Mouse (Mus musculus): Measurements from ENCODE around the gene Sh3d19.

Sh3d19 gene

DNA sequence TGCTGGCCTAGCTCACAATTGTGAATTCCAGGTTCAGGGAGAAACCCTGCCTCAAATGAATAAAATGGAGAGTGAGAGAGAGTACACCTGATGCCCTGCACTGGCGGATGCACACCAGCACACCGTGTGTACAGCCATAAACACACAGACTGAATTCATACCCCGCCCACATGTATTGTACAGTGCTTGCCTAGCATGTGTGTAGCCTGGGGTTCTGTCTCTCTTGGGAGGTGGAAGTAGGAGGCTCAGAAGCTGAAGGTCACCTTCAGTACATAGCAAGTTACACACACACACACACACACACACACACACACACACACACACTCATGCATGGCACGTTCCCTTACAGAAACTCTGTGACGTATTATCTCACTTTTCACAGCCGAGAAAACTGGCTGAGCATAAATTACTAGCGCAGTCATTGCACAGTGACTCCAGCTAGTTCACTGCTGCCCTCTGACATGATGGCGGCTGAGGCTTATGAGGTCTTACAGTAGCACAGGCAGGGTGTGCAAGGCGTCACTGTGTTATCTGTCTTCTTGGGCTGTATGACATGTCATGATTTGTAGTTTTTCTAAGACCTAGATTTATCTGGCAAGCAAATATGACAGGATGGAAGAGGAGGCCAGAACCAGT, 62.7 kb downstream of the Sh3d19 start:
- peak; percentile 73 for DNase-seq

DNA sequence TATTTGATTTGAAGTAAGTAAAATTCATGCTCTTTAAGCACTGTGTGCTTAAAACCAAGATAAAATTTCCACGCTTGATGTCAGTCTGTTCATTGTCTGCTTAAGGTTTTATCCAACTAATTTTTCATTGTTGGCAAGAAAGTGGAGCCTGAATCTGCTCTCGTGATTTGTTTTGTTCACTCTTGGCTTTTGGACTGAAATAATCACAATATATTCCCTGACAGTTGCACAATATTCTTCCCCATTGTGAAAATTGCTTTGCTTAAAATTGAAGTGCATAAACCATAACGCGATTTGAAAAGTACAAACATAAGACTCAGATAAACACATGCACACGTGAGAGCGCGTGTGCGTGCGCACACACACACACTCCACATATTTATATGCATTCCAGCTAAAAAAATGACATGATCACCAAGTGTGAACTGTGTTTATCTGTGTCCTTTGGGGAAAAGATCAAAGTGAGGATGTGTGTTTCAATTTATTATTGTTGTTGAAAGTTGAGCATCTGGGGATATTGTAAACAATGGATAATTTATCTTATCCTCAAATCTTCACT, 67.1 kb downstream of the Sh3d19 start:
- peak; percentile 35 for DNase-seq

DNA sequence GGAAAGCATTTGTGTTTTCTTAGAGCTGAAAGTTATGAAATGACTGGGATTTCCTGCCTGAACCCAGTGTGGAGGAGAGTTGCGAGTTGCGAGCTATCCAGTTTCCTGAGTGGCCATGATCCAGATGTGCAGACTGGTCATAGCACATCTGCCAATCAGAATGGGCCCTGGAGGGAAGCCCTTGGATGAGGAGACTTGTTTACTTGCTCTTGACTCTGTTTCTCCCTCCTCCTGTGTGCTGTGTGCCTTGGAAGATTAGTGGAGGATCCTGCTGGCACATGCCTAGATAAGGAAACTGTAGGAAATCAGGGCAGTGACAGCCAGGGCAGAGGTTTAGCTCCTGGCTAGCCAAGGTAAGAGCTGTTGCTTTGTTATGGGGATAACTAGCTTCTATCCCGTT, 67.7 kb downstream of the Sh3d19 start:
- DNase-seq = peak; percentile 98

DNA sequence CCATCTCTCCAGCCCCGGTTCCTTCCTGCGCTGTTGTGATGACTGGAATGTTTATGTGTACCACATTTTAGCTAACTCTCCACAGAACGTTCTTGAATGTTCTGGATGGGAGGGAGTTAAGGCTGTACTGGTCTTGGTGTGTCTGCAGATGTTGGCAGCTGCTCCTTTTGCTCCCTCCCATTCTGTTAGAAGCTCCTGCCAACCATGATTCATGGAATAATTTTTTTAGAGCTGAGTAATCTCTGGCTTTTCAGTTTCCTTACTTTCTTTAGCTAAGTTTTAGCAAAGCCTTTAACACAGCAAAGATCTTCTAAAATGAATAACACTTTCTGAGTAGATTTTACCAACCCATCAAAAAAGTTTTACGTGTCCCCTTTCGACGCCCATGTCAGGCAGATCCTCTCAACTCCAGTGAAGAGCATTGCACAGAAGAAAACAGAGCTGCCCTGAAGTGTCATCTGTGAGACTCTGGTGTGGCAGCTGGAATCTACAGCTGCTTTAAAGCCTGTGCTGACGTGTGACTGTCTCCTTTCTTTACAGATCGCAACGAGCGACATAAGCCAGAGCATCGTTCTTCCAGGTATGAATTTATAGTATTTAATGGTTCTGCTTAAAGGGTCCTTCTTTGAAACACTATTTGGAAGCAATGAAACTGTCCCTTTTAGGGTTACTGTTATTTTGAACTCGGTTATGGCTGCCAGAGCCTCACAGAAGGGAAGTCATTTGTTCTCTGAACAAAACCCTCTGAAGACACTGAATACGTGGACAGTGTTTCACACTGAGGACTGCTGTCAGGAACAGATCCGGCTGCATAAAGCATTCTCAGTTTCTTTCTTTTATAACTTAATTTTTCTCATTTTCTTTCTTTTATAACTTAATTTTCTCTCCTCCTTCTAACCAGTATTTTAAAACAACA, 69.6 kb downstream of the Sh3d19 start:
- peak; percentile 93 for DNase-seq

DNA sequence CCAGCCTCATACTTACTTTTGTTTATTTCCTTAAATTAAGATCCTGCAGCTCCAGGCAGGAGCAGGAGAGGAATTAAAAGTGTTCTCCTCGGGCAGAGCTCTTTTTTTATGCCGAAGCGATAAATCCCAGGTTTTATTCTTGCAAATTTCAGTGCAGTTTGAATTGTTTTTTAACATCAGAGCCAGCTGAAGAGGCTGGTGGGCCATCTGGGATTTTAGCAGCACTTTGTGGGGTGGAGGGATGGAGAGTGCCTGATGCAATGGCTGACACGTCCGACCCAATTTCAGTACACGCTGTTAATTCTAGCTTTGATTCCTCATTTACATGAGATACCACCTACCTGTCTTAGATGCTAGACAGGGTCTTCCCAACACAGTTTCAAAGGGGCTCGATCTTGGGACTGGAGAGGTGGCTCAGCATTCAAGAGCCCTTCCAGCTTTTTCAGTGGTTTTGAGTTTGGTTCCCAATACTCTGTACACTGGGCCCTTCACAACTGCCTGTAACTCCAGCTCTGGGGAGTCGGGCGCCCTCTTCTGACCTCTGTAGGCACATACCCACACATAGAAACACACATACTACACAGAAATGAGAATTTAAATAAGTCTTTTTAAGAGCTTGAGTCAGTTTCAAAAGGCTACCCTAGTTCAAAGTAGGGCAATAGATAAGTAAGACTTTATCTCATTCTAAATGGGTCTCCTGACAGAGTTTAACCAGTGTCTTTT, 76.9 kb downstream of the Sh3d19 start:
- no peak for DNase-seq

DNA sequence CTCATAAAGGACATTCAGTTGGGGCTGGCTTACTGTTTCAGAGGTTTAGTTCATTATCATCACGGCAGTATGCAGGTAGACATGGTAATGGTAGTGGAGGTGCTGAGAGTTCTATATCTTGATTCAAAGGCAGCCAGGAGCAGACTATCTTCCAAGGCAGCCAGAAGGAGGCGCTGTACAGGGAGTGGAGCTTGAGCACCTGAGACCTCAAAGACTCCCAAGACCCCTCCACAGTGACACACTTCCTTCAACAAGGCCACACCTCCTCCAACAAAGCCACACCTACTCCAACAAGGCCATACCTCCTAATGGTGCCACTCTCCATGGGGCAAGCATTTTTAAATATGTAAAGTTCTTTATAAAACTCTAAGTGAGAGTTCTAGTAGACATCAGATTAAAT, 78.1 kb downstream of the Sh3d19 start:
- peak; percentile 31 for DNase-seq

GRCm38 (mm10) chr3:86056678-86057077, 85.8 kb downstream of the Sh3d19 start:
- peak; percentile 97 for DNase-seq

DNA sequence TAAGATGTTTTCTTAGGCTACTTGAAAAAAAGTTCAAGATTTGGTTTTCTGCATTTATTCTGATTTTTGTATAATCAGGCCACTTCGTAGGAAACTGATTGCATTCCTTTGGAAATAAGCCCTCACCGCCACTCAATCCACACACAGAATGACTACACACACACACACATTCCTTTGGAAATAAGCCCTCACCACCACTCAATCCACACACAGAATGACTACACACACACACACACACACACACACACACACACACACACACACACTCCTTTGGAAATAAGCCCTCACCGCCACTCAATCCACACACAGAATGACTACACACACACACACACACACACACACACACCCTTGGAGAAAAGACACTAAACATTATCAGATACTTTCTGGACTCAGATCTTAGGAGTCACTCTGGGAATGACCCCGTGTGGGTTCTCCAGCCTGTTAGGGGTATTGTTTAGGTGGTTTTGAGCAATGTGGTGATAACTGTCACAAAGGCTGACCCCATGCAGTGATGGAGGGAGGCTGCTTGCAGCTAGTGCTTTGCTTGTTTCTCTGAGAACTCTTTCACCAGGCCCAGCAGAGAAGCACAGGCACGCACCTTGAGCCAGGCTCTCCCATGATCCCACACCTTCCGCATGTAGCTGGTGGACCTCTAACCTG, 86.7 kb downstream of the Sh3d19 start:
- DNase-seq = peak; percentile 82

- peak; percentile 89 for DNase-seq
These were observed 98.8 kb downstream of the Sh3d19 start for GRCm38 (mm10) chr3:86069646-86070250.

DNA sequence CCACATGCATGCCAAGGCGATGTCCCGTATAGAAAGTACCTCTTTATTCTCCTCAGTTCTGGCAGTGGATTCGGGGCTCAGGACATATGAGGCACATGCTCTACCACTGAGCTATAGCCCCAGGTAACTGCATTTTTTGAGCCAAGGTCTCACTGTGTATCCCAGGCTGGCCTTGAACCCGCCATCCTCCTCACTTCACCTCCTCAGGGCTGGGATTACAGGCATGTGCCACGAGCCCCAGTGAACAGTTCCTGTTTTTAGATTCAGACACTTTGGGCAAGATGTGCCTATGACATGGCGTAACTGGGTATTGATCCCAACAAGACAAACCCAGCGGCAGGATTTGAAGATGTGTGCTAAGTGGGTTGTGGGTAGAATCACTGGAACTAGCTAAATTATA, 99.9 kb downstream of the Sh3d19 start:
- peak; percentile 86 for DNase-seq

DNA sequence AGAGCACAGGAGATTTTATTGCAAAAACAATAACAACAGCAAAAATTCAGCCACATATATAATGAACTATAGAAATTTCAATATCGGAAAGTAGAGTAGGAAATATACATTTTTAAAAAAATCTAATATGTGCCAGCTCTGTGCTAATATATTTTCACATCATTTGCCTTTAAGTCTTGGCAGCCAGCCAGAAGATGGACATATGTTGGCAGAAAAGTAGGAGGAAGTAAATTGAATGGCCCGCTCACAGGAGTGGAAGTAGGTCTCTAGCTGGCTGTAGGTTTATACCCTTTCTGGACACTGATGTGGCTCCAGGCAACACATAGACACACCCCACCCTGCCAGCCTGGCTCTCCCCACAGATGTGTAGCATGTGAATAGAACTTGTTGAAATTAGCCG, 101.2 kb downstream of the Sh3d19 start:
- DNase-seq = no peak

GRCm38 (mm10) chr3:86072889-86073288, 102.0 kb downstream of the Sh3d19 start:
- DNase-seq = peak; percentile 59

GRCm38 (mm10) chr3:86075593-86075992, 104.7 kb downstream of the Sh3d19 start:
- DNase-seq = peak; percentile 51

- DNase-seq = peak; percentile 45
These were observed 105.8 kb downstream of the Sh3d19 start for GRCm38 (mm10) chr3:86076511-86077283.

DNA sequence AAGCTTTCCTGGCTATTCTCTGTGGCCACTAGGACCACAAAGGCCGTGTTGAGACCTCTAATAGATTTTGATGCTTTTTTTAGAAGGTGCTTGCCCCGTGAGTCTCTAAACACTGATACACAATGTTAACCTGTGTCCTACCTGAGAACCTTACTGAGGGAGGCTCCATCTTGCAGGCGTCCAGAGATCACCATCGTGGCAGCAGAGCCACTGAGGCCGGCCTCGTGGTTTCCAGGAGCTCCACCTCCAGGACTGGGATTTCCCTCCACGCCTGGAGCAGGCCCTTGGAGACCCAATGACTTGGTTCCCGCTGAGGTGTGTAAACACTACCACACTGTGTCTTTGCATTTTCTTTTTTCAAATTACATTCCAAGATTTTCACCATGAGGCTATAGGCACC, 112.1 kb downstream of the Sh3d19 start:
- peak; percentile 64 for DNase-seq

- DNase-seq = peak; percentile 77
These were observed 114.1 kb downstream of the Sh3d19 start for GRCm38 (mm10) chr3:86085001-86085400.

- peak; percentile 52 for DNase-seq
These were observed 117.0 kb downstream of the Sh3d19 start for GRCm38 (mm10) chr3:86087872-86088271.

DNA sequence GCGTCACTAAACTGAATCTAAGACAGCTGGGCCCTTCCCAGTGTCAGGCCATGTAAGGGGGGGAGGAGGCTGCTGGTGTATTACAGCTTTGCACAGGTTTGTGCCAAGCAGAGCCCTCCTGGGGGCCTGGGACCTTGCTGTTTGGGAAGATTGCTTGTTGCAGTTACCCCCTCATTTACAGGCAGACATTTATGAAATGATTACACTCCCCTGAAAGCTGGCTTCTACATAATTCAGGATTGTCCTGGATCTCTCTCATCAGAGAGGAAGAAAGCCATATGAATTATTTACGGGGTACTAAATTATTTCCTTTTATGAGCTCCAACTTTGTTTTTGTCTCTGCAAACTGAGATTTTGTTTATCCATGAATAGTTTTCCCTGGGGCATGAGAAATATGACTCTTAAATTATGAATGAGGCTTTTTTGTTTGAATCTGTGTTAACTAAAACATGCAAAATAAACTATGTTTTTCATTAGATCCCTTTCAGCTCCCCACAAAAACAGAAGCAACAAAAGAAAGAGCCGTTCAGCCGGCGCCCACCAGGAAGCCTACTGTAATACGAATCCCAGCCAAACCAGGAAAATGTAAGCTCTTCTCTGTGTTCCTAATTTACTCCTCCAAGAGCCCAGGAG, 122.4 kb downstream of the Sh3d19 start:
- DNase-seq = no peak

- no peak for DNase-seq
These were observed 123.0 kb downstream of the Sh3d19 start for GRCm38 (mm10) chr3:86093907-86094306.

- peak; percentile 68 for DNase-seq
These were observed 131.0 kb downstream of the Sh3d19 start for GRCm38 (mm10) chr3:86101956-86102355.

All from heart, adult 11 months (tissue).